Mouse (Mus musculus) cerebellum, adult 11 months (tissue): ENCODE measurements around the gene Gabrb2.

Experiments used
- DNase-seq: peaks from one replicate; pipeline ENCODE4 v3.0.0; 2022

Gene Gabrb2

GRCm38 (mm10) chr11:42535286-42535685 is 115.7 kb downstream of the Gabrb2 start:
- DNase-seq: no peak

DNA sequence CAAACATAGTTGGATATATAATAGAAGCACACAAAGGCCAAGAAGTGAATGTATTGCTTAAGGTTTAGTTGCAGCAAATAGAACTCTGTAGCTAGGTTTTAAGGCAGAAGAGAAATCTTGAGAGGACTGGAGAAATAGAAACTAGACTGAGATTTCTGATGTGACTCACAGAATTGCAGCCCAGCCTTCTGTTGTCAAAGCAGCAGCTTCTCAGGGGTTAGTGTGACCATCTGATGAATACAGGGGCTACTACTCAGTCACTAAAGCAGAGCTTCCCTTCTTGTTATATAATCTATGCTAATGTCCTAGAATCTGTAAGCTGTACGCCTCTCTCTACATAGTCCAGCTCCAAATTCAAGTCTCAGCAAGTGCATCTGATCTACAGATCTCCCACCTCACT is 116.3 kb downstream of the Gabrb2 start:
- no peak for DNase-seq

GRCm38 (mm10) chr11:42542861-42543260 is 123.3 kb downstream of the Gabrb2 start:
- DNase-seq: no peak

- DNase-seq: no peak
Measured at GRCm38 (mm10) chr11:42566023-42566422, 146.5 kb downstream of the Gabrb2 start.

DNA sequence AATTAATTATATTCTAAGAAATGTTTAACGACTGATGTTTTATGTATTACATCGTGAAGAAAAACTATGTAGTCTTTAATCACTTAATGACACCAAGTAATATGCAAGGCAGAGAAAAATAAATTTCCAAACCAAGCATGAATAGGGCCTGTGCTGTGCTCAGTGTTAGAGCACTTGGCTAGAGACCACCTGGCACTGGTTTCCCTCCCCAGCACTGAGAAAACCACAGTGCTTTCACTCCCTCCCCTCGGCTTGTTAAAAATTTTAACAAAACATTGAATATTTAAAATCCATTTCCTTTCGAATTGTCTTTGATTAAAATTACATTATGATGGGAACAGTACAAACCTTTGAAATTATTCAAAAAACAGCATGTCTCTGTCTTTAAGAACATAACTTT is 151.9 kb downstream of the Gabrb2 start:
- DNase-seq: peak; percentile 29

DNA sequence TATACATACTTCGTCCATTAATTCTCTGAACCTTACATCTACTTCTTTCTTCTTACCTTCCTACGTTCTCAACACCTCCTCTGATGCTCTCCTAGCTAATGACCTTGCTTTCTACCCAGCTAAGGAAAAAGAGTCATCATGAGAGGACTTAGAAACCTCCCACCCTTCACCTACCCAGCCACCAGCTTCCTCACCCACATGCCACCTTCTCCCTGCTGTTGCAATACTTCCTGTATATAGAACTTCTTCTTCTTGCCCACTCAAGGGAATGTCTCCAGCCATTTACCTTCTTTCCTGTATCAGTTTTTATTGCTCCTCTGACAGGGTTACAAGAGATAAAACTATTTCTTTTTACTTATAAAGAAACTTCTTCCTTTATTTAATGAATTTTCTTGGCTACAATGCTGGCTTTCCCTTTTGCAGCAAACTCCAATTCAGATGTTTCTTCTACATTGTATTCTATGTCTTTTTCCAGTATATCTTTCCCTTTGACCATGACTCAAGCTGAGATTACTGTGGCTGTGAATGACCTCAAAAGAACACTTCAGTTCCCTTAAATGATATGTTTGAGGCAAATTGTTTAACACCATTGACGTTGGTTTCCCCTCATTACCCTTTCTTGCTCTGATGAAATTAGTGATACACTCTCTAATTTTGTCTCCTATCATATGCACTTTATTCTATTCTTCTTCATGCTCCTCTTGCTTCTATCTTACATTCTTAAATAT is 155.8 kb downstream of the Gabrb2 start:
- no peak for DNase-seq

DNA sequence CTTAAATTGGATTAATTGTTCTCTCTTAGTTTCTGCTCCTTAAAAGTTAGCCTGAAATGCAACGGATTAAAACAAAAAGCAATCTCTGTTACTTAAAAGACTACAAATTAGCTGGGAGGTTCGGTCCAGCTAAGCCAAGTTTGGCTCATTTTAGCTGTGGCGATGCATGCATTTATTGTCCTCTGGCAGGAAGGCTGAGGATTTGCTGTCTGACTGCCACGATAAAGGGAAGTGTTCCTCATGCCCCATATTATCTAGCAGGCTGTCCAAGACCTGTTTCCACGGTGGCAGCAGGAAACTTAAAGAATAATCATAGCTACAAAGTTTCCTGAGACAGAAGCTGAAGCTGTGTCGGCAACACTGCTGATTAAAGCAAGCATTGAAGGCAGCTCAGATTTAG is 160.2 kb downstream of the Gabrb2 start:
- DNase-seq: no peak

DNA sequence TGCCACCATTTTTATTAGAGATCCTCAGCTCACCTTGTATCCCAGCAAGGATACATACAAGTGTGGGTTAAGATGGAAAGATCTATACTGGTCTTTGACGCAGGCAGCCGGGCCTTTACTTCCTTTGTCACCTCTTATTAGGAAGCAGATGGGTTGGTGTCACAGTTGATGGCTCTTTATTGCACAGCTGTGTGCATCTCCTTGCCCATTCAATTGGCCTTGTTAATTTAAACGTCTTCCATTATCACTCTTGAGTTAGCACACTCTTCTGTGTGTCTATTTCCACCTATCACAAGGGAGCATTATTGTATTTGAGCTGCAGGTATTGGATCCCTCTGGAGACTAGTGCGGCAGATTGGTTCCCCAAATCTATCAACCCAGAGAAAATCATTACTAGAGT is 161.6 kb downstream of the Gabrb2 start:
- no peak for DNase-seq

GRCm38 (mm10) chr11:42581753-42582152 is 162.2 kb downstream of the Gabrb2 start:
- no peak for DNase-seq

DNA sequence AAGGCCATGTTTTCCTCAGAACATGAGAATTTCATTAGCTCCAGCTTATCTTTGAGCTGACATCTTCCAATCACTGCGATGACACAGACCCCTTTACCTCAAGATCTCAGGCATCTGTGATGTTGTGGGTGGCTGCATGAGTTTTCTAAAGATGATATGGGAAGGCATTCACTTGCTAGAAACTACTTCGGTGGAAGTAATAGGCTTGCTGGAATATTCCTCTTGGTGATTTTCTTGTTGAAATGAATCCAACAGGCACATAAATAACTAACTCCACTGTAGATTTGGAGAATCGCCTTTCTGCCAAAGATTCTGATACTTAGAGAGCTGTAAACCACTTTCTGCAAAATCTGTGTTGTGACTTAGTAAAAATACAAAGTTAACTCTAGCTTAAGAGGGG is 172.9 kb downstream of the Gabrb2 start:
- DNase-seq: no peak

- DNase-seq: peak; percentile 63
Measured at GRCm38 (mm10) chr11:42606225-42606624, 186.7 kb downstream of the Gabrb2 start.

DNA sequence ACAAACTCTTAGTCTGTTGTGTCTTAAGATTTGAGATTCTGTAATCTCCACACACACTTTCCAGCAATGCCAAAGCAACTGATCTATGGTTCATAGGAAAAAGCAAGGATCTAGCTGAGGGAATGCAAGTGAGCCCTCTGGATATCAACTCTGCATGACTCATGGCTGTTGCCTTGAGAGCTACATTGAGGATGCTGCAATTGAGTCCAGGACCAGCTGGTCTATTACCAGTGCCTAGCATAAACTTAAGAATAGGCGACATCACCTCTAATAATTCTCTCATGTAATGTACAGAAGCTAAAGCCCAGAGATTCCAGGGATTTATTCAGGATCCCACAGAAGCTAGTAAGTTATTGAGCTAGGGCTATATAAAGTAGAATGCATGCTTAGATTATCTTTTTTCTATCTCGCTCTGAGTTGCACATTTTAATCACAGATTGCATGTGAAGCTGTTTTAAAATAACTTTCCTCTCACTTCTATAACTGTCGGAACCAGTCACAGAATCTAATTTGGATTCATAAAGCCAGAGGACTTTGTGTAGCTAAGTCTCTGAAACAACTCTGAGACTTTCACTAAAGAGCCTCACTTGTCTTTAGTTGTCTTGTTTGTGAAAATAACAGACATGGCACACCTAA is 189.7 kb downstream of the Gabrb2 start:
- no peak for DNase-seq

DNA sequence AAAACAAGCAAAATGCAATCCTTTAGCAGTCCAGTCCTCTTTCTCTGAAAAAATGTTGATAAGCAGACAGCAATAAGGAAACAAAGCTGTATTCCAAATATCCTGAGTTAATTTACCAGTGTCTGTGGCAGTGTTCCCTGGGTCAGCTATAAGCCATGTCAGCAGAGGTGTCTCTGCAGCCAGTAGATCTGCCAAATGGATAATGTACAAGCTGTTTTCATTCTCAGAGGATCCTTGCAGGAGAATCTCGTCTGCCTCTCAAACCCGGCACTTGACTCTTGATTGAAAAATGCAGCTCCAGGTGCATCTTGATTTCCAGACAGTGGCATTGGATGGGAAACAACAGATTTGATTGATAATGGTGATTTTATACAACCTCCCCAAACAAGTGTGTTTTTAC is 198.6 kb downstream of the Gabrb2 start:
- peak; percentile 31 for DNase-seq

DNA sequence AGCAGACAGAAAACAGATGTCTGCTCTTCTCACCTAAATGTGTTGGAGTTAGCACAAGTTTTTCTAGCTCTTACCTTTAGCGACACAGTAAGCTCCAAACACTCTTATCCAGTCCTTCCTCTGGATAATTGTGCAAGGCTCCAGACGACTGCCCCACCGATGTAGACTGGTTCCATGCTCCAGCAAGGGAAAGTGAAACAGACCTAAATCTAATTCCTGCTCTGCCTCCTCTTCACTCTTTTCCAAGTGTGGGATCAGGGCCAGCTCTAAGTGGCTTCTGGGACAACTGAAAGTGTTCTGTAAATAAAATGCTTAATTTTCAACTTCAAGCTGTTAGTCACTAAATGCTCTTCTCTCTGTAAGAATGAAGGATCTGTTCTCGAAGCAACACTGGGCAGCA is 201.6 kb downstream of the Gabrb2 start:
- no peak for DNase-seq

- peak; percentile 71 for DNase-seq
Measured at GRCm38 (mm10) chr11:42650111-42650510, 230.6 kb downstream of the Gabrb2 start.

DNA sequence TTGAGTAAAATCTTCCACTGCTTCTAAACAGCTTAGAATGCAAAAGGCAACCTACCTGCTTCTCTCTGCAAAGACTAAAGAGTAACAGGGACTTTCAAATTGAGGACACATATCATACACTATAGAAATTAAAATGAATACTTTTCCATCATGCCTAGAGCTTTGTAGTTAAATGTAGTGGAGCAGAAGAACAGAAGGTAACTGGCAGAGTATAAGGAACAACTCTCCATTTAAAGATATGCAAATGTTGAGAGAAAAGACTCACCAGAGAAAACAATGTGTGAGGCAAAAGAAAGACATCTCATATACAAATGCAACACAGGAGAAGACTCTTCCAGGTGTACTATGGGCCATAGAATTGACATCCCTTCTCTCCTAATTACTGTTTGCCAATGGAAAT is 232.0 kb downstream of the Gabrb2 start:
- DNase-seq: no peak

DNA sequence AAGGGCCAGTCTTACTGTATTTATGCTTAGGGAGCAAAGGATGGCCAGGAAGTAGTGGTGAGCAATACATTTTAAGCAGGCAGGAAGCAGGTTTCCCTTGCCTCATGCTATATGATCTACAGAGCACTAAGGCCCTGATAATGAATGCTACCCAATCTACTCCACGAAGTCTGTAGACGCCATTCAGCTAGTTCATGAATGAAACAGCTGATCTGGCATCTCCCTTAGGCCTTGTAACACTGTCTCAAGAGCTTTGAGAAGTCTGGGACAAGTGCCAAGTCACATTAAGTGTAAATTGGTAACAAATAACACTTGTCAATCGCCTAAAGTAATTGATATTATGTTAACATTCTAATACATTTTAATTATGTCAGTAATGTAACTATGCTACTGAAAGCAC is 234.6 kb downstream of the Gabrb2 start:
- no peak for DNase-seq

DNA sequence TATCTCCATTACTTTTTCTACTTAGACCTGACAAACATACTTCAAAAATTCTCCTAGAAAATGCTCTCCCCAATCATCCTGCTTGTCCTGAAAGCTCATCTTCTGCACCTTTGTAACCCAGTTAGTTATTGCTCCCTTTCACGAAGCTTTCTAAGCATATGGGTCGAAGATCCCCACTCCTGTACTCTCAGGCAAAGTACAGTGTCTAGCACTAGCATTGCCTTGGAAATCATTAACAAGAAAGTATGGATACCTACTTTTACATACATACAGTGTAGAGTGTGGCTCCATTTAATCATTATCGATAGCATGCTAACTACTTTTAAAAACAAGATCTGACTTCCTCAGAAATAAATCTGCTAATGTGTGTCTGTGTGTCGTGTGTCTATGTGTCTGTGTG is 249.1 kb downstream of the Gabrb2 start:
- no peak for DNase-seq
